Mouse (Mus musculus): ENCODE measurements around the gene Pex19. TPM values are rescaled to one million over a fixed set of nuclear protein-coding genes. Genes with fewer than 3 reads are reported as not detected.

Pex19 gene
- total RNA-seq, 2 experiments from 2014 or later = 129 to 134 TPM

Other genes with a start within 250 kb of the Pex19 start
- gene Gm10521, start 231.1 kb upstream of the Pex19 start, total RNA-seq (2021) = under 1 TPM in 1 of 2 experiments, not detected in 1; 0.16 TPM
- under 1 TPM; 0.14 to 0.17 TPM for gene Slamf6, start 209.2 kb upstream of the Pex19 start, total RNA-seq (2021)
- 10 to 100 TPM; 12.3 to 12.4 TPM for gene Vangl2, start 98.3 kb upstream of the Pex19 start, total RNA-seq (2021)
- not detected for gene Nhlh1, start 69.2 kb upstream of the Pex19 start, total RNA-seq (2021)
- 100 to 1,000 TPM; 160 to 167 TPM for gene Copa, start 44.2 kb upstream of the Pex19 start, total RNA-seq (2021)
- 10 to 100 TPM; 65.6 to 67.4 TPM for gene Ncstn, start 44.0 kb upstream of the Pex19 start, total RNA-seq (2021)
- gene Dcaf8, start 21.3 kb downstream of the Pex19 start, total RNA-seq (2021) = 100 to 1,000 TPM; 114 to 115 TPM
- gene Pea15a, start 80.0 kb downstream of the Pex19 start, total RNA-seq (2021) = 100 to 1,000 TPM; 140 to 147 TPM
- 10 to 100 TPM; 11.9 to 18.1 TPM for gene Casq1, start 93.1 kb downstream of the Pex19 start, total RNA-seq (2021)
- under 1 TPM in 1 of 2 experiments, not detected in 1; 0.11 TPM for gene Atp1a4, start 131.7 kb downstream of the Pex19 start, total RNA-seq (2021)
- 10 to 100 TPM; 19.1 to 20.1 TPM for gene Igsf8, start 134.9 kb downstream of the Pex19 start, total RNA-seq (2021)
- 10 to 100 TPM; 81.9 to 82.8 TPM for gene Atp1a2, start 171.3 kb downstream of the Pex19 start, total RNA-seq (2021)
- gene Kcnj9, start 202.6 kb downstream of the Pex19 start, total RNA-seq (2021) = not detected
- under 1 TPM; 0.11 to 0.14 TPM for gene Kcnj10, start 214.5 kb downstream of the Pex19 start, total RNA-seq (2021)
- 10 to 100 TPM; 10.1 to 11.4 TPM for gene Pigm, start 249.8 kb downstream of the Pex19 start, total RNA-seq (2021)